Comparison of ENCODE assay signal across 10 mouse cellular contexts in the genomic region with DNA sequence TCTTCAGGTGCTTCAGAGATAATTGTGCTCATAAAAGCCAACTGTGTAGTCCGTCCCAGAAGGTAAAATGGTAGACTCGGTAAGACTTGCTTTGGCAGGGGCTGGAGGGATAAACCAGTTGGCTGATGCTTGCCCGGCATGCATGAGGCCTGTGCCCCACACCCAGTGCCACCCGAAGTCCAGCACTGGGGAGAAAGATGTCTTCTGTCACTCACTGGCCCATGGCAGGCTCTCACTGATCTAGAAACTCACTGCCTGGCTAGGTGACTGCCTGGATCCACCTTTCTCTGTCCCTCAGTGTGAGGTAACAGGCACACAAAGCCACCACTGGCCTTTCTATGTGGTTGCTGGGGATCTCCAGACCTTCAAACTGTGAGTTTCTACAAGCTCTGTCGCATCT. TPM values are rescaled to one million over a fixed set of nuclear protein-coding genes. Genes with fewer than 3 reads are reported as not detected.
DNase-seq lines count a peak whose midpoint lies in the region; ATAC-seq lines count a peak whose summit lies in the region.
"Had no signal": no experiment of that assay in that cellular context is flagged by ENCODE, and none has a peak within 500 bp of the region (broad histone marks: within the 10 kb centered on the region; RNA-seq: fewer than 3 reads in every experiment).

No protein-coding gene starts in this region.

- 83% methylated on average over 5 of the region's 5 CpGs for WGBS in lung, embryonic 15.5 days
- WGBS in forebrain, embryonic 14.5 days, result 63% methylated on average over 5 of the region's 5 CpGs
- 62% methylated on average over 5 of the region's 5 CpGs for WGBS in hindbrain, embryonic 16.5 days
- WGBS in stomach, embryonic 14.5 days, result 80% methylated on average over 5 of the region's 5 CpGs

- no peak overlapping the region for H3K4me2 ChIP-seq in lung, embryonic 15.5 days
- H3K4me2 ChIP-seq in forebrain, embryonic 14.5 days (ENCODE audit: low read length), result no peak overlapping the region
- no peak overlapping the region for H3K4me2 ChIP-seq in hindbrain, embryonic 16.5 days (ENCODE audit: low read length)
- no peak overlapping the region for H3K4me2 ChIP-seq in stomach, embryonic 14.5 days (replicated peaks; ENCODE audit: low read depth, low read length)
- H3K4me2 ChIP-seq: liver, embryonic 11.5 days had no signal

- no peak overlapping the region for H3K4me3 ChIP-seq in lung, embryonic 15.5 days
- no peak overlapping the region for H3K4me3 ChIP-seq in forebrain, embryonic 14.5 days (ENCODE audit: low read depth, low read length)
- no peak overlapping the region for H3K4me3 ChIP-seq in hindbrain, embryonic 16.5 days (ENCODE audit: low read length)
- H3K4me3 ChIP-seq in stomach, embryonic 14.5 days (ENCODE audit: low read depth, low read length), result no peak overlapping the region

- peaks cover 81% of the 10 kb centered on the region for H3K4me1 ChIP-seq in lung, embryonic 15.5 days
- H3K4me1 ChIP-seq in forebrain, embryonic 14.5 days (ENCODE audit: control insufficient read depth, insufficient read depth, low read length), result peaks cover 49% of the 10 kb centered on the region
- H3K4me1 ChIP-seq in hindbrain, embryonic 16.5 days (ENCODE audit: control insufficient read depth, insufficient read depth, low read depth, low read length), result peaks cover 38% of the 10 kb centered on the region
- H3K4me1 ChIP-seq in stomach, embryonic 14.5 days (ENCODE audit: control insufficient read depth, insufficient read depth, low read length), result peaks cover 59% of the 10 kb centered on the region

- no peak overlapping the region for H3K9ac ChIP-seq in lung, embryonic 15.5 days
- peak overlapping the region; percentile 40 for H3K9ac ChIP-seq in forebrain, embryonic 14.5 days (ENCODE audit: low read length)
- H3K9ac ChIP-seq in hindbrain, embryonic 16.5 days (ENCODE audit: low read depth, low read length), result peak overlapping the region; percentile 29; the same call in 1 of the 2 replicates
- H3K9ac ChIP-seq in stomach, embryonic 14.5 days (replicated peaks; ENCODE audit: low read depth, low read length), result no peak overlapping the region

- H3K9me3 ChIP-seq in lung, embryonic 15.5 days, result no peaks in the 10 kb centered on the region
- H3K9me3 ChIP-seq in forebrain, embryonic 14.5 days (replicated peaks; ENCODE audit: control insufficient read depth, low read length), result no peaks in the 10 kb centered on the region
- H3K9me3 ChIP-seq in hindbrain, embryonic 16.5 days (ENCODE audit: control insufficient read depth, low read length), result no peaks in the 10 kb centered on the region
- H3K9me3 ChIP-seq in stomach, embryonic 14.5 days (ENCODE audit: control insufficient read depth, low read depth, low read length), result no peaks in the 10 kb centered on the region

- peak overlapping the region; percentile 25; the same call in 1 of the 2 replicates for H3K27ac ChIP-seq in lung, embryonic 15.5 days
- H3K27ac ChIP-seq in forebrain, embryonic 14.5 days (ENCODE audit: low read depth, low read length), result peak overlapping the region; percentile 93
- H3K27ac ChIP-seq in hindbrain, embryonic 16.5 days (ENCODE audit: low read depth, low read length), result peak overlapping the region; percentile 59
- peak overlapping the region; percentile 27; the same call in 1 of the 2 replicates for H3K27ac ChIP-seq in stomach, embryonic 14.5 days (ENCODE audit: low read length)
- H3K27ac ChIP-seq: macrophage had no signal

- ATAC-seq in lung, embryonic 15.5 days (ENCODE audit: borderline replicate concordance, extremely low read depth, low FRiP score, low TSS enrichment), result no peak
- no peak for ATAC-seq in forebrain, embryonic 14.5 days
- no peak for ATAC-seq in hindbrain, embryonic 16.5 days
- ATAC-seq in stomach, embryonic 14.5 days (ENCODE audit: insufficient number of reproducible peaks, insufficient read depth, low FRiP score, low read depth), result no peak

- H3K36me3 ChIP-seq in lung, embryonic 15.5 days, result no peaks in the 10 kb centered on the region
- H3K36me3 ChIP-seq in forebrain, embryonic 14.5 days (ENCODE audit: control insufficient read depth, insufficient read depth, low read length), result peaks cover 1% of the 10 kb centered on the region; the same call in 1 of the 2 replicates
- no peaks in the 10 kb centered on the region for H3K36me3 ChIP-seq in hindbrain, embryonic 16.5 days (ENCODE audit: control insufficient read depth, insufficient read depth, low read length)
- no peaks in the 10 kb centered on the region for H3K36me3 ChIP-seq in stomach, embryonic 14.5 days (ENCODE audit: control insufficient read depth, insufficient read depth, low read length)

- no peak for DNase-seq in lung, postnatal 4 days
- DNase-seq in forebrain, embryonic 14.5 days (ENCODE audit: low spot score), result no peak
- no peak for DNase-seq in right cerebral cortex, postnatal 14 days
- no peak for DNase-seq in kidney, postnatal 36 days
- DNase-seq: thymus, postnatal 25 days had no signal

- H3K27me3 ChIP-seq in lung, embryonic 15.5 days, result no peaks in the 10 kb centered on the region
- H3K27me3 ChIP-seq in forebrain, embryonic 14.5 days (replicated peaks; ENCODE audit: control insufficient read depth, insufficient read depth, low read length), result no peaks in the 10 kb centered on the region
- no peaks in the 10 kb centered on the region for H3K27me3 ChIP-seq in hindbrain, embryonic 16.5 days (replicated peaks; ENCODE audit: control insufficient read depth, insufficient read depth, low read length)
- no peaks in the 10 kb centered on the region for H3K27me3 ChIP-seq in stomach, embryonic 14.5 days (ENCODE audit: control insufficient read depth, insufficient read depth, low read length)

RNA-seq across cellular contexts. Expression of gene Trak1, which starts 36.3 kb away (rescaled TPM):
- polyA plus RNA-seq in lung, embryonic 15.5 days (2015; fragmentation: Nextera tagmentation; extraction: Ambion mirVana), result 24.1 and 25.3 TPM in 2 replicates
- 40.3 and 58.5 TPM in 2 replicates for polyA plus RNA-seq in forebrain, embryonic 14.5 days (2014; fragmentation: Nextera tagmentation; extraction: Ambion mirVana)
- 57.8 and 59.3 TPM in 2 replicates for polyA plus RNA-seq in hindbrain, embryonic 16.5 days (2015; fragmentation: Nextera tagmentation; extraction: Ambion mirVana)
- 18.3 and 21.9 TPM in 2 replicates for polyA plus RNA-seq in stomach, embryonic 14.5 days (2014; fragmentation: Nextera tagmentation; extraction: Ambion mirVana)

RNA-seq across cellular contexts. Expression of gene Ulk4, which starts 56.6 kb away (rescaled TPM):
- 149 and 164 TPM in 2 replicates for polyA plus RNA-seq in lung, embryonic 15.5 days (2015; fragmentation: Nextera tagmentation; extraction: Ambion mirVana)
- polyA plus RNA-seq in forebrain, embryonic 14.5 days (2014; fragmentation: Nextera tagmentation; extraction: Ambion mirVana), result 105 and 131 TPM in 2 replicates
- 75.8 and 79.9 TPM in 2 replicates for polyA plus RNA-seq in hindbrain, embryonic 16.5 days (2015; fragmentation: Nextera tagmentation; extraction: Ambion mirVana)
- polyA plus RNA-seq in stomach, embryonic 14.5 days (2014; fragmentation: Nextera tagmentation; extraction: Ambion mirVana), result 134 and 136 TPM in 2 replicates

Comparison
In these comparisons a context has a peak if more than half of its experiments do, and no peak if none do; other contexts are left out.
1. H3K27ac ChIP-seq: peak in every context shown above with its lines; median percentile 93 in forebrain, embryonic 14.5 days; 59 in hindbrain, embryonic 16.5 days; 27 in stomach, embryonic 14.5 days; 25 in lung, embryonic 15.5 days.
2. H3K9ac ChIP-seq: peak in forebrain, embryonic 14.5 days (single experiment) and hindbrain, embryonic 16.5 days (single experiment); none in lung, embryonic 15.5 days (single experiment) and stomach, embryonic 14.5 days (single experiment).